Mouse (Mus musculus): ENCODE data around the gene Gm14137. TPM values are rescaled to one million over a fixed set of nuclear protein-coding genes. Genes with fewer than 3 reads are reported as not detected.

The Gm14137 gene
- total RNA-seq (2018; cell fraction: chromatin; rRNA removed): not detected
- total RNA-seq (2018; cell fraction: cytosol; rRNA removed): not detected
- total RNA-seq (2018; cell fraction: nucleus; rRNA removed): not detected
- polyA plus RNA-seq (2018): not detected in 3 replicates

DNA sequence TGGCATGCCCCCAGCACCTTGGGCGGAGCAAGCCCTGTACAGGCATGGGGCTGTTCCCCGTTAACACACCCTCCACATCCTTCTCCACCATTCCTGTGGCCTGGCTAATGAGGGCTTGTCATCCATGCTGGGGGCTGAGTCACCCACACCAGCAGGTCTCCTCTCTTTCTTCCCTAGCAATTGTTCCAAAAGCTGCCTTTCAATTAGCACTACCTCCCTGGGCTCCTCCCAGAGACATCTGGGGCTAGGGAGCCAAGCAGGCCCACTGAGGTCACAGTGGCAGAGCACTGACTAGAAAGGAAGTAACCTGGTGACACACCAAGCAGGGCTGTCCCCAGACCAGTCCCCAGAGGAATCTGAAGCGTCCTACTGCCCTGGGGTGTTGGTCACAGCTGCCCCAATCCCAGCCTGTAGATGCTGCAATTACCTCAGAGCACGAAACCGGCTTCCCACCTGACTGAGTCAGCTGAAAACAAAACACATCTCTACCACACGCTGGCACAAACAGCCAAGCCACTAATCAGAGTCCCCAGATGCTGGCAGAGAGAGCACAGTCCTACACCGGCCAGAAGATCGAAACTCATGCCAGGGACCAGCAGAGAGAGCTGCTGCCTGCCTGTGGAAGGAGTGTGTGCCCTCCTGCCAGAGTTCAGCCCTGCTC lies at the start of gene Gm14137:
Gene Gm14137 (plus strand): TSS at position 519 of the 661 bp plus-strand sequence.
- H3K36me3 ChIP-seq (ENCODE audit: inconsistent target): peaks cover 8% of the 10 kb centered on the region; the same call in 1 of the 2 replicates
- H3K27ac ChIP-seq: no peak within 1 kb of the TSS
- H3K79me2 ChIP-seq (ENCODE audit: inconsistent target): no peaks in the 10 kb centered on the region
- 85% methylated on average over 8 of the region's 8 CpGs for WGBS (ENCODE audit: missing documents)
- H3K4me3 ChIP-seq (ENCODE audit: inconsistent target): no peak within 1 kb of the TSS

DNA sequence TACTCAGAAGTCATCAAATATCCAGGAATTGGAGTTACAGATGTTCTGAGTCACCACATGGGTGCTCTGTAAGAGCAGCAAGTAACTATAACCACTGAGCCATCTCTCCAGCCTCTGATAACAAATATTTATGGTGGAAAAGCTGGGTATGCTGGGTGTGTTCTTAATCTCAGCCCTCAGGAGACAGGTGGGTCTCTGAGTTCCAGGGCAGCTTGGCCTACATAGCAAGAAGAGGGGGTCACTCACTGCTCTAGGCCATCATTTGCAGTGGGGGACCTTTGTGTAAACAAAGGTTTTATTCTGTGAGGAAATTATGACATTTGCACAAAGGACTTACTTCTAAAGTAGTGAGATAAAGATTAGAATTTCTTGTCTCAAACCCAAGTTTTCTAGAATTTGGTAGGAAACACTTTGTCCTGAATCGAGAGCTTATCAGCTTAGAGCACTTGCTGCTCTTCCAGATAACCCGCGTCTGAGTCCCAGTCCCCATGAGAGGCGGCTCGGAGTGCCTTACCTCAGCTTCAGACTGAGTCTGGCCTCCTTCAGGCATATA lies 37.9 kb upstream of the Gm14137 start:
- H3K36me3 ChIP-seq (ENCODE audit: inconsistent target): peaks cover 58% of the 10 kb centered on the region
- H3K4me3 ChIP-seq (ENCODE audit: inconsistent target): no peak overlapping the region
- H3K79me2 ChIP-seq (ENCODE audit: inconsistent target): no peaks in the 10 kb centered on the region
- 85% methylated on average over 5 of the region's 5 CpGs for WGBS (ENCODE audit: missing documents)
- no peak overlapping the region for H3K27ac ChIP-seq

DNA sequence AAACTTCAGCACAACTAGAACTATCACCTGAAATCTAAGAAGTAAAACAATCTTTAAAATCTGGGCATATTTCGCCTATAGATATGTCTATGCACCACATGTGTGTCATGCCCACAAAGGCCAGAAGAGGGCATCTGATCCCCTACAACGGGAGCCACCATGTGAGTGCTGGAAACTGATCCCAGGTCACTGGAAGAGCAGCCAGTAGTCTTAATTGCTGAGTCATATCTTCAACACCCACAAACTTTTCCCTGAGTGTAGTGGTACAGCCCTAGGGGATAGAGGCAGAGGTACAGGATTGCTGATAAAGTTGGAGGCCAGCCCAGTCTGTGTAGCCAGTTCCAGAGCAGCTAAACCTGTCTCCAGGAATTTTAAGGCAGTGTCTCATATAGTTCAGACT lies 29.1 kb upstream of the Gm14137 start:
- 100% methylated on average over 2 of the region's 2 CpGs for WGBS (ENCODE audit: missing documents)
- Histone ChIP-seq H3K79me2 (ENCODE audit: inconsistent target) (no peaks in the 10 kb centered on the region), H3K27ac (no peak overlapping the region), H3K4me3 (ENCODE audit: inconsistent target) (no peak overlapping the region), H3K36me3 (ENCODE audit: inconsistent target) (peaks cover 96% of the 10 kb centered on the region)

DNA sequence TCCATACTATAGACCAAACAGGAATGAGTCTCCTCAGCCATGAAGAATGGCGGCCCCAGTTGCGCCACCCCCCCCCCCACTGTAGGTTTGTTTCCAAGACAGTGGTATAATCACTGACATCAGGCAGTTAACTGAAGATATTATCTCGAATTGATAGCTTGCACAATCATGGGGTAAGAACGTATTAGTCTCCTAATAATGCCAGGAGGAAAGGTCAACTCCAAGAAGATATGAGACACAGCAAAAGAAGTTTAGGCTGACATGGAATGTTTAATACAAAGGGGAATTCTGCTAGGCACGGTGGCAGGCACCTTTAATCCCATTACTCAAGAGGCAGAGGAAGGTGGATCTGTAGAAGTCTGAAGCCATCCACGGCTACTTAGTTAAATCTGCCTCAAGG lies 27.9 kb upstream of the Gm14137 start:
- no peaks in the 10 kb centered on the region for H3K79me2 ChIP-seq (ENCODE audit: inconsistent target)
- H3K36me3 ChIP-seq (ENCODE audit: inconsistent target): peaks cover 96% of the 10 kb centered on the region
- no peak overlapping the region for H3K27ac ChIP-seq
- 98% methylated on average over 6 of the region's 6 CpGs for WGBS (ENCODE audit: missing documents)
- H3K4me3 ChIP-seq (ENCODE audit: inconsistent target): no peak overlapping the region

DNA sequence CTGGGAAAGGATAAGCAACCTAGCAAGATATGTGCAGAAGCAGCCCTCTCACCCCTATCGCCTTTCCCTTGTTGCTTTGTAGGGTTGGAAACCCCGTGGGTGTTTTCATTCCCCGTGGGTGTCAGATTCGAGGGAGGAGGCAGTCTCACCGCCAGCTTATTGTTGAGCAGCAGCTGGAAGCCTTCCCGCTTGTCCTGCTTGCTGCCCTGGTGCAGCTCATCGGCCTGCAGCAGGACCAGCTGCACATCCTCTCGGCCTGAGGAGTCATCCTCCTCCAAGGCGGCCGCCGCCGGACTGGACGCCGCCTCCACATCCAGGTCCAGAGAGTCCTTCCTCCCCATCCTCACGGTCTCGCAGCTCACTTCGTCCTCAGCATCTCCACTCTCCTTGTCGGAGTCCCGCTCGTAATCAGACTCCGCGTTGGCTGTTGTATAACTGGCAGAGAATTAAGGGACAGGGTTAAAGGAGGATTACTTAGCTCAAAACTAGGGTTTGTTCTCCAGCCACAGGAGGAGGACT lies 27.1 kb upstream of the Gm14137 start:
- Histone ChIP-seq H3K27ac (no peak overlapping the region), H3K79me2 (ENCODE audit: inconsistent target) (no peaks in the 10 kb centered on the region), H3K4me3 (ENCODE audit: inconsistent target) (no peak overlapping the region), H3K36me3 (ENCODE audit: inconsistent target) (peaks cover 96% of the 10 kb centered on the region)
- WGBS (ENCODE audit: missing documents): 97% methylated on average over 12 of the region's 22 CpGs

DNA sequence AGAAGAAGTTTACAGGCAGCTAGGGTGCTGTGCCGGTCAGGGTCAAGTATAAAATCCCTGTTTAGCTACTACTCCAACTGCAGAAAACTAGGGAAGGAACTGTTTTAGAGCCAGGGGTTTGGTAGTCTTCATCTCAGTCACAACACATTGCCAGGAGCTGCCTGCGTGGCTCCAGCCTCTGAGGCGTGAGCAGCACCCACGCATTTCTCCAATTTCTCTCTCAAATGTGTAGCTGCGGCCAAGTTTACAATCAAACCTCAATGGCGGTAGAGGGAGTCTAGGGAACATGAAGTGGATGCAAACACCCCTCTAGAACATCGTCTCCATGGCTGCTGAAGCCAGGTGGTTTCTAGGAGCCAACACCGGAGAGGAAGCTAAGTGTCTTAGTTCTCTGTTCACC lies 26.5 kb upstream of the Gm14137 start:
- Histone ChIP-seq H3K4me3 (ENCODE audit: inconsistent target) (no peak overlapping the region), H3K36me3 (ENCODE audit: inconsistent target) (peaks cover 96% of the 10 kb centered on the region), H3K79me2 (ENCODE audit: inconsistent target) (no peaks in the 10 kb centered on the region), H3K27ac (no peak overlapping the region)
- WGBS (ENCODE audit: missing documents): 95% methylated on average over 8 of the region's 8 CpGs

DNA sequence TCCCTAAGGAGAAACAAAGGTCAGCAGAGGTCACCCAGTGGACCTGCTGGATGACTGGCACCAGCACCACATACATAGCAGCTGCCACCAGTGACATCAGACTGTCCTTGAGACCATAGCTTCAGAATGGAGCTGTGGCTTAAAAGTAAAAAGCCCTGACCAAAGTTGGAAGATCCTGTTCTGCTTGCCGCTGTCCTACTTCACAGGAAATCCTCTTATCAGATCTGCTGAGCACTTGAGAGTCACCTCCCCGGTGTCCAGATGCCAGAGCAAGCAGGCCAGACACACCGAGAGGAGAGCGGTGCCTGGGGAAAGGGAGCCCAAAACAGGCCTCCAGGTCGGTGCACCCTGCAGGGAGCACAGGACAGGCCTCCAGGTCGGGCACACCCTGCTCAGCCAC lies 22.1 kb upstream of the Gm14137 start:
- H3K27ac ChIP-seq: no peak overlapping the region
- H3K4me3 ChIP-seq (ENCODE audit: inconsistent target): no peak overlapping the region
- 89% methylated on average over 6 of the region's 6 CpGs for WGBS (ENCODE audit: missing documents)
- peaks cover 21% of the 10 kb centered on the region for H3K79me2 ChIP-seq (ENCODE audit: inconsistent target)
- peaks cover 69% of the 10 kb centered on the region for H3K36me3 ChIP-seq (ENCODE audit: inconsistent target)

DNA sequence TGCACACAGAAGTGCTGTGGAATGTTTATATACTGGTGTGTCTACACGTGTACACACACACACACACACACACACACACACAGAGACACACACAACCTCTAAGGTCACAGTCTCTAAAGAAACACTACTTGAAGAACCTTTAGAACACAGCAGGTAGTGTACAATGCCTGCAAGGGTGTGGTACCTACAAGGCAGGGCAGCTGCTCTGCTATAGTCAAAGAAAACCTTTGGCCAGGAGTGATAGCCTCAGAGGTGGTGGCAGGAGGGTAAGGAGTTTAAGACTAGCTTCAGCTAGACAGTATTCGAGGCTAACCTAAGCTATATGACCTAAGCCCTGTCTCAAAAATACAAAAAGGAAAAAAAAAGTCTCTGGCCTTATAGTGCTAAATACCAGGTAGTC lies 19.6 kb upstream of the Gm14137 start:
- peaks cover 21% of the 10 kb centered on the region for H3K79me2 ChIP-seq (ENCODE audit: inconsistent target)
- WGBS (ENCODE audit: missing documents): 96% methylated on average over 2 of the region's 2 CpGs
- H3K36me3 ChIP-seq (ENCODE audit: inconsistent target): peaks cover 46% of the 10 kb centered on the region; the same call in 1 of the 2 replicates
- H3K27ac ChIP-seq: no peak overlapping the region
- no peak overlapping the region for H3K4me3 ChIP-seq (ENCODE audit: inconsistent target)

DNA sequence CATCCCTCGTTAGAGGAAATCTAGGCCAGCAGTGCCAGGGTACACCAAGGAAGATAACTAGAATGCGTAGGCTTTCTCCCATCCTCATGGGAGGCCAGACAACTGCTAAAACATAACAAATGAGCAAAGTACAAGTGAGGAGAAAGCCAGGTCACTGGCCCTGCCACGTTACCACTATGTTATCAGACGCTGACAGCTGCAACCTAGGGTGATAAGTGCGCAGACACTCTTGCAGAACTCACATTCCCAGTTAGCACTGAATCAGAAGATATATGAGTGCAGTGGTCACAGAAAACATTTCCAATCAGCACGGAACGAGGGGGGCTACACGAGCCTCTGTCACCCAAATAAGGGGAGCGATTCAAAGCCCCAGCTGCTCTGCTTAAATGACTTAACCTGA lies 18.9 kb upstream of the Gm14137 start:
- Histone ChIP-seq H3K79me2 (ENCODE audit: inconsistent target) (peaks cover 21% of the 10 kb centered on the region), H3K27ac (no peak overlapping the region), H3K36me3 (ENCODE audit: inconsistent target) (peaks cover 38% of the 10 kb centered on the region; the same call in 1 of the 2 replicates), H3K4me3 (ENCODE audit: inconsistent target) (peak overlapping the region; percentile 87)
- WGBS (ENCODE audit: missing documents): 91% methylated on average over 9 of the region's 9 CpGs

DNA sequence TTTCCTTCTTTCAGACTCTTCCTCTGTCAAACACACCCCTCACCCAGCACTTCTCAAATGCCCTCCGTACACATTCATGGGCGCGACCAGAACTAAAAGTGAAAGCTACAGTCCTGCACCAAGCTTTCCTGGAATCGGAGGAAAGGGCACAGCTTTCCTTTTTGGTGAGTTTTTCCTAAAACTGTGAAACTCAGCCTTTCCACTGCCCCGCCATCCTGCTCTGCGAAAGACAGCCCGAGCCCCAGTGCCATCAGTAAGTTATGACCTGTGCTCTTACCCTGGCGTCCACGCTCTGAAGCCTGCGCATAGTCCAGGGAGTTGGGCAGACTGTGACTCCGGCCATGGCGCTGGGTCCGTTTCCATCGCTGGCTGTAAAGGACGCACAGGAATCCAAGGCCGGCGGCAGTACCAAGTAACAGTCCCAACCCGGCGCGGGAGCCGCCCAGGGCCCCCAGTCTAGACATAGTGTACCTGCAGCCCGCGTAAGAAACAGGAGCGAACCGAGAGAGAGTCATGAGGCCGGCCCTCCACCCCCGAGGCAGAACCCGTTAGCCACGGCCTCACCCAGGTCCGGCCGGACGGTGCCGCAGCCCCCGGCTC lies 18.1 kb upstream of the Gm14137 start:
- Histone ChIP-seq H3K4me3 (ENCODE audit: inconsistent target) (peak overlapping the region; percentile 87), H3K27ac (peak overlapping the region; percentile 13; the same call in 1 of the 2 replicates), H3K79me2 (ENCODE audit: inconsistent target) (peaks cover 21% of the 10 kb centered on the region), H3K36me3 (ENCODE audit: inconsistent target) (peaks cover 31% of the 10 kb centered on the region; the same call in 1 of the 2 replicates)
- 2% methylated on average over 34 of the region's 34 CpGs for WGBS (ENCODE audit: missing documents)

DNA sequence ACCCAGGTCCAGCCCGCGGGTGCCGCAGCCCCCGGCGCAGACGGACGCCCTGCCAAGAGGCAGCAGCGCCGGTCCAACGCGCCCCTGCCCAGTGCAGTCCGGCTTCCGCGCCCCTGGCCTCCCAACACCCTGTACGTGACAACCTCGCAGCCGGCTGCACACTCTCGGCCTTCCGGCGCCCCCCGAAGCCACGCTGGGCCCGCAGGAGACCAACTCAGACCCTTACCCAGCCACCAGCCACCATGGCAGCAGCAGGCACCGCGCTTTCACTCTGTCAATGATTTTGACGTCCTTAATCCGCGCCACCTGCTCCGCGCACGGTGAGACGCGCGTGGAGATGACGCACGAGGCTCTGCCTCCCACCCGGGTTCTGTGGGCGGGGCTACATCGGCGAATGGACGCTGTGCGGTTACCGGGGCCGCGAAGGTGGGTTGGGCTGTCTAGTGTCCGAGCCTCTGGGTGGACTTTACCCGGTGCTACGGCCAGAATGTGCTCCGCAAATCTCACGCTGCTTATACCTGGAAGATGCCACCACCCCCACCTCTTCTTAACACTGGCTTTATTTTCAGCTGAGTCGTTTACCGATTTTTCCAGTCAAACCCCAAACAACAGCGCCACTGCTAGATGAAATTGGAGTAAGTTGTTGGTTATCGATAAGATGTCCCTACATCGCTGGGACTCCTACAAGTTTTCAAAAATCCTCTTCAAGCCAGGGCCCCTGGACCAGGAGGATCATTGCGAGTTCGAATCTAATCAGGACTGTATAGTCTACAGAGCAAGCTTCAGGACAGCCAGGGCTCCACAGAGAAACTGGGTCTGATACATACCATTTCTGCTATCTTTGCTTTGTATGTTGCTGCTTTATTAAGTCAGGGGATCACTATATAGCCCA lies 17.4 kb upstream of the Gm14137 start, which contains the start of gene Rmdn3:
Gene Rmdn3 (minus strand): TSS at position 354 of the 892 bp plus-strand sequence.
- H3K4me3 ChIP-seq (ENCODE audit: inconsistent target): peak within 1 kb of the TSS; percentile 87
- H3K79me2 ChIP-seq (ENCODE audit: inconsistent target): peaks cover 21% of the 10 kb centered on the region
- H3K27ac ChIP-seq: peak within 1 kb of the TSS; percentile 13; the same call in 1 of the 2 replicates
- peaks cover 23% of the 10 kb centered on the region; the same call in 1 of the 2 replicates for H3K36me3 ChIP-seq (ENCODE audit: inconsistent target)
- 2% methylated on average over 54 of the region's 57 CpGs for WGBS (ENCODE audit: missing documents)

DNA sequence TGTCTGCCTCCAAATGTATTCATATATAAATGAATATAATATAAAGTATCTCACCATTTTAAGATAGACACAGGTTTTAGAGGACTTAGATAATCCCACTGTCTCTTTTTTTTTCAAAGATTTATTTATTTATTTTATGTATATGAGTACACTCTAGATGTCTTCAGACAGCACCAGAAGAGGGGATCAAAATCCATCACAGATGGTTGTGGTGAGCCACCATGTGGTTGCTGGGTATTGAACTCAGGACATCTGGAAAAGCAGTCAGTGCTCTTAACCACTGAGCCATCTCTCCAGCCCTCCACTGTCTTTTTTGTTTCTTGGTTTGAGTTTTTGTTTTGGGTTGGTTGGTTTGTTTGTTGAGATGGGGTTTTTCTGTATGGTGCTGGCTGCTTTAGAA lies 16.5 kb upstream of the Gm14137 start:
- Histone ChIP-seq H3K27ac (no peak overlapping the region), H3K4me3 (ENCODE audit: inconsistent target) (no peak overlapping the region)

DNA sequence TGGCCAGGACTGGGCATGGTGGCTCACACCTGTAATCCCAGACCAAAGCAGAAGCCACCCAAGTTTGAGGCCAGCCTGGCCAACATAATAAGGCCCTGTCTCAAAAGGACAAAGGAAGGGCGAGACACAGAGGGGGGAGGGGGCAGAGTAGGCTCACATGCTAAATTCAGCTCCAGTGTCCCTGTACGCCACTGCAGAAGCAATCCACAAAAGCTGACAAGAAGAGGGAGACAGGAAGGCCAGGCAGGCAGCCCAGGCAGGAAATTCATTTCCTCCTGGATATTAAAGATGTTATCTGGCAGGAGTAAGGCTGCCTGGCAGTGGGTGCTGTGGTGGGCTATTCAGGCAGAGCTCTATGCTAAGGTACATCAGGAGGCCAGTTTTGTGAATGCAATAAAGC lies 13.1 kb upstream of the Gm14137 start:
- Histone ChIP-seq H3K36me3 (ENCODE audit: inconsistent target) (no peaks in the 10 kb centered on the region), H3K27ac (no peak overlapping the region), H3K4me3 (ENCODE audit: inconsistent target) (no peak overlapping the region), H3K79me2 (ENCODE audit: inconsistent target) (peaks cover 2% of the 10 kb centered on the region; the same call in 1 of the 2 replicates)
- WGBS (ENCODE audit: missing documents): 100% methylated on average over 2 of the region's 2 CpGs

More for the DNA sequence above, 16.5 kb upstream of the Gm14137 start:
- Histone ChIP-seq H3K79me2 (ENCODE audit: inconsistent target) (peaks cover 21% of the 10 kb centered on the region), H3K36me3 (ENCODE audit: inconsistent target) (peaks cover 14% of the 10 kb centered on the region; the same call in 1 of the 2 replicates)

DNA sequence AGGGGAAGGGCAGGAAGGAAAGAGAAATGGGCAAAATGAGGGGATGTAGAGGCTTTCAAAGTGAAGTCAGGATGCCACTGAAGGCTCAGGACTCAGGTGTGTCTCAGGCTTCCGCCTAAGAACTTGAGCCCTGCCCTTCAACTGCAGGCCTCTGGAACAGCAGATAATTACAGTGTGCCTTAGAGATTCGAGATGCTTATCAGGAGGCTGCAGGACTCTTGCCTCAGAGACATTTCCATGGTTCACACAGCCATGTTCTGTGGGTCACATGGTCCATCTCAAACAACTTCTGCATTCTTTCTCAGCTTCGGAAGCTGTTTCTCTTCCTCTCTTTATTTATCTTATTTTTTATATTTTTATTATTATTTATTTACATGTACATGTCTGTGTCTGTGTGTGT lies 11.2 kb upstream of the Gm14137 start:
- Histone ChIP-seq H3K27ac (no peak overlapping the region), H3K36me3 (ENCODE audit: inconsistent target) (no peaks in the 10 kb centered on the region), H3K79me2 (ENCODE audit: inconsistent target) (no peaks in the 10 kb centered on the region), H3K4me3 (ENCODE audit: inconsistent target) (no peak overlapping the region)
- WGBS (ENCODE audit: missing documents): 15% methylated on average over 2 of the region's 3 CpGs

Measured in macrophage (primary cell).